In genomic region chr8:13386366-13386765, GRCm38 (mm10) we compare ENCODE assay signal across 22 mouse cellular contexts. TPM values are rescaled to one million over a fixed set of nuclear protein-coding genes. Genes with fewer than 3 reads are reported as not detected.
"Had no signal": no experiment of that assay in that cellular context is flagged by ENCODE, and none has a peak within 500 bp of the region (broad histone marks: within the 10 kb centered on the region; RNA-seq: fewer than 3 reads in every experiment).

No protein-coding gene starts in this region.

- DNase-seq: retina, postnatal 1 day; right cerebral cortex, adult 18-20 months; right cerebral cortex, postnatal 14 days; right cerebral cortex, postnatal 25 days; right cerebral cortex, postnatal 4 days; spleen, adult 18-20 months; thymus, adult 18-20 months; thymus, adult 2 months; thymus, postnatal 14 days; thymus, postnatal 25 days; thymus, postnatal 36 days; thymus, postnatal 4 days had no signal

- H3K27ac ChIP-seq: neural tube, embryonic 15.5 days; stomach, embryonic 15.5 days; stomach, postnatal 0 days had no signal

- H3K36me3 ChIP-seq: neural tube, embryonic 15.5 days; stomach, embryonic 15.5 days had no signal

- H3K9ac ChIP-seq: neural tube, embryonic 15.5 days; stomach, embryonic 15.5 days had no signal

- H3K4me2 ChIP-seq: neural tube, embryonic 15.5 days; stomach, embryonic 15.5 days had no signal

- H3K4me3 ChIP-seq: neural tube, embryonic 15.5 days; stomach, embryonic 15.5 days had no signal

- H3K27me3 ChIP-seq: neural tube, embryonic 15.5 days; stomach, embryonic 15.5 days had no signal

- H3K9me3 ChIP-seq: neural tube, embryonic 15.5 days; stomach, embryonic 15.5 days had no signal

- H3K4me1 ChIP-seq: neural tube, embryonic 15.5 days; stomach, embryonic 15.5 days had no signal

RNA-seq across cellular contexts. Expression of gene Atp4b, which starts 10.3 kb away (rescaled TPM):
- polyA plus RNA-seq: neural tube, embryonic 14.5 days; neural tube, embryonic 15.5 days; urinary bladder, adult 2 months had no signal

RNA-seq across cellular contexts. Expression of gene Grk1, which starts 18.5 kb away (rescaled TPM):
- polyA plus RNA-seq: neural tube, embryonic 14.5 days; neural tube, embryonic 15.5 days; small intestine, adult 2 months; spleen, adult 2 months; stomach, embryonic 14.5 days; stomach, embryonic 15.5 days; stomach, embryonic 16.5 days; stomach, postnatal 0 days; thymus, postnatal 0 days had no signal
